Mouse (Mus musculus): Measurements from ENCODE around the gene Rybp.

Gene Rybp

GRCm38 (mm10) chr6:100220917-100221560 lies 66.2 kb downstream of the Rybp start:
- DNase-seq (ENCODE audit: low read depth), result no peak

GRCm38 (mm10) chr6:100219971-100220370 lies 67.3 kb downstream of the Rybp start:
- no peak for DNase-seq (ENCODE audit: low read depth)

- peak; percentile 90 for DNase-seq (ENCODE audit: low read depth)
Observed at GRCm38 (mm10) chr6:100218541-100219341, 68.5 kb downstream of the Rybp start.

GRCm38 (mm10) chr6:100217507-100217906 lies 69.8 kb downstream of the Rybp start:
- no peak for DNase-seq (ENCODE audit: low read depth)

GRCm38 (mm10) chr6:100216945-100217344 lies 70.3 kb downstream of the Rybp start:
- DNase-seq (ENCODE audit: low read depth), result no peak

- DNase-seq (ENCODE audit: low read depth), result no peak
Observed at GRCm38 (mm10) chr6:100215809-100216208, 71.5 kb downstream of the Rybp start.

- no peak for DNase-seq (ENCODE audit: low read depth)
Observed at GRCm38 (mm10) chr6:100214132-100214913, 73.0 kb downstream of the Rybp start.

- DNase-seq (ENCODE audit: low read depth), result no peak
Observed at GRCm38 (mm10) chr6:100213596-100213995, 73.7 kb downstream of the Rybp start.

- DNase-seq (ENCODE audit: low read depth), result no peak
Observed at GRCm38 (mm10) chr6:100212820-100213219, 74.5 kb downstream of the Rybp start.

- DNase-seq (ENCODE audit: low read depth), result no peak
Observed at GRCm38 (mm10) chr6:100211646-100212045, 75.6 kb downstream of the Rybp start.

GRCm38 (mm10) chr6:100210517-100210916 lies 76.8 kb downstream of the Rybp start:
- DNase-seq (ENCODE audit: low read depth), result no peak

GRCm38 (mm10) chr6:100206741-100207275 lies 80.5 kb downstream of the Rybp start:
- no peak for DNase-seq (ENCODE audit: low read depth)

- DNase-seq (ENCODE audit: low read depth), result no peak
Observed at GRCm38 (mm10) chr6:100206261-100206660, 81.0 kb downstream of the Rybp start.

- no peak for DNase-seq (ENCODE audit: low read depth)
Observed at GRCm38 (mm10) chr6:100204436-100204835, 82.8 kb downstream of the Rybp start.

- DNase-seq (ENCODE audit: low read depth), result no peak
Observed at GRCm38 (mm10) chr6:100203492-100203891, 83.8 kb downstream of the Rybp start.

- DNase-seq (ENCODE audit: low read depth), result peak; percentile 53
Observed at GRCm38 (mm10) chr6:100202091-100202490, 85.2 kb downstream of the Rybp start.

- peak; percentile 61 for DNase-seq (ENCODE audit: low read depth)
Observed at GRCm38 (mm10) chr6:100197102-100197501, 90.2 kb downstream of the Rybp start.

- peak; percentile 70 for DNase-seq (ENCODE audit: low read depth)
Observed at GRCm38 (mm10) chr6:100195870-100196409, 91.3 kb downstream of the Rybp start.

GRCm38 (mm10) chr6:100195091-100195490 lies 92.2 kb downstream of the Rybp start:
- no peak for DNase-seq (ENCODE audit: low read depth)

- DNase-seq (ENCODE audit: low read depth), result peak; percentile 37
Observed at GRCm38 (mm10) chr6:100193760-100194159, 93.5 kb downstream of the Rybp start.

- no peak for DNase-seq (ENCODE audit: low read depth)
Observed at GRCm38 (mm10) chr6:100192691-100193229, 94.5 kb downstream of the Rybp start.
